Mouse (Mus musculus) erythroblast, adult 5-6 weeks (primary cell): Measurements from ENCODE around the gene Gm5737. TPM values are rescaled to one million over a fixed set of nuclear protein-coding genes. Genes with fewer than 3 reads are reported as not detected.

Source experiments
- ATAC-seq: replicated peaks from 2 replicates; pipeline ENCODE4 v1.8.0; 2016; ENCODE audit warnings: moderate number of reproducible peaks, mild to moderate bottlenecking, moderate TSS enrichment, inconsistent platforms; ENCODE audit not compliant: poor library complexity, low FRiP score, severe bottlenecking
- total RNA-seq, 2 experiments: library from RNA; stranded (forward) in 1 of 2; stranded (reverse) in 1 of 2; fragments of 150-400 nt in 1 of 2; fragments of 200-764, 138-1000 nt in 1 of 2; gene quantifications; 2 replicates each; pipeline versions ENCODE4 v1.2.3 to v1.2.4; 2015 to 2017; ENCODE audit warnings: low replicate concordance in 2 of 2

The Gm5737 gene
- total RNA-seq (2015; ENCODE audit: low replicate concordance) (not detected in 2 replicates), total RNA-seq (2017; ENCODE audit: low replicate concordance) (not detected in 2 replicates)

DNA sequence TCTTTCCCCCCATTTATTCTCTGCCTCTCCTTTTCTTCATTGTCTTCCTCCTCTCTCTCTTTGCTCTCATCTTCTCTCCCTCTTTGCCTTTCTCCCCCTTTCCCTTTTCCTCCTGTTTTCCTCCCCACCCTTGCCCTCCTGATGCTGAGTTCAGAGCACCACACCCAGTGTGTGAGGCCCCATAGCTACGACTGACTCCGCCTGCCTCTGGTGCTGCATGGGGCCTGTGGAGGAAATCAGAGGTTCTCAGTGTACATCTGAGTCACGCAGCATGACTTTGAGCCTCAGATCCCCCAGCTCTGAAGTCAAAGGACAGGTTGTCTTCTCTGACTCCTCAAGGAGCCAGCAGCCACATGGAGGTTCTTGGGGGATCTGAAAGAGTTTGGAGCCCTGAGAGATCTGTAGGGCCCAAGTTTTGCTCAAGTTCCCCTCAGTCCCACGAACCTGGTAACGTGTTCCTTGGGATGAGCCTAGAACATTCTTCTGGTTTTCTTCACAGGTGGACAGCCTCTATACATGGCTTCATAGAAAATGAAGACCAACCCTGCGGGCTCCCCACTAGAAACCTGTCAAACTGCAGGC is at the start of gene Gm5737:
Gm5737 (plus strand) TSS at position 532 of the 582 bp plus-strand sequence.
- no peak for ATAC-seq

DNA sequence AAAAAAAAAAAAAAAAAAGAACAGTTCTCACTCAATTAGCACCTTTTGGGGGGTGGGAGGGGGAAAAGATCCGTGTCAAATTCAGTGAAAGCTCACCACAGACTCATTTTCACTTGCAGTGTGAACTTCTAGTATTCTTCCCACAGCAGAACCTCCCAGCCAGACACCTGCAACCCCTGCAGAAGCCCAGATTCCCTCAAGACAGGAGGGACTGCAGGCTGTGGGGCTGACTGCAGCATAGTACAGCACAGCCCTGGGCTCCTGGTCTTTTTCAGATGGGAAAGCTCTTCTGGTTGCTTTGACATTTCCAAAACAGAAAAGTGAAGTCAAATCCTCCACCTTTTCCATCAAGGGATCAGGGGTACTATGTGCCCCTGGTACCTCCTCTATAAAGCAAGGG is 44.8 kb upstream of the Gm5737 start:
- no peak for ATAC-seq

DNA sequence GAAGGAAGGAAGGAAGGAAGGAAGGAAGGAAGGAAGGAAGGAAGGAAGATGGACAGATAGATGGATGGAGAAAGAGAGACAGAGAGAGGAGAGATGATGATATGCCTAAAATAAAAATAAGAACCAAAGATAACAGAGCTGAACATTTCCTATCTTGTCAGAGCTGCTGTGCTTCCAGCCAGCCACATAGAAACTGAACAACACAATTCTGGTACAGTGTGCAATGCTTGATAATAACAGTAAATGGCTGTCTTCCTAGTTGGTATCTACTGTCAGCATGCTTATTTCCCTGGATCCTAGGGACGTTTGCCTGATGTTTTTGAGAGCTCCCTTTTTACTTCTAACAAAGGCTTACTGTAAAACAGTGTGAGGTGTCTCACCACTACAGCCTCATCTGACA is 40.8 kb upstream of the Gm5737 start:
- no peak for ATAC-seq

DNA sequence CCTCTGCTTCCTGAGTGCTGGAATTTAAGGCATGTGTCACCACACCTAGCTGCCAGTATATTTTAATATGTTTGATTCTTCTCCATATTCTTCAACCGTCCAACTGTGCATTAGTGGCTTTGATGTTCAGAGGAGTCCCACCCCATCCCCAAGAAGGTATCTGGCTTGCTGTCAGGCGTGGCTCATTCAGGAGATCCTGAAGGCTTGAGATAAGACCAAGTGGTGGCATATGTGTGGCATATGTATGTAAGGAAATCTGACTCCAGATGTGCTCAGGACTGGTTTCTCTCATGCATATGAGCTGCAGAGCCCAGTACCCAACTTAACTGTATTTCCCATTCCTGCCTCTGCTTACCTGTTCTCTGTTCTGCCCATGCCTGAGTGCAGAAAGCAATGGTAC is 34.2 kb upstream of the Gm5737 start:
- ATAC-seq, result peak; percentile 81

DNA sequence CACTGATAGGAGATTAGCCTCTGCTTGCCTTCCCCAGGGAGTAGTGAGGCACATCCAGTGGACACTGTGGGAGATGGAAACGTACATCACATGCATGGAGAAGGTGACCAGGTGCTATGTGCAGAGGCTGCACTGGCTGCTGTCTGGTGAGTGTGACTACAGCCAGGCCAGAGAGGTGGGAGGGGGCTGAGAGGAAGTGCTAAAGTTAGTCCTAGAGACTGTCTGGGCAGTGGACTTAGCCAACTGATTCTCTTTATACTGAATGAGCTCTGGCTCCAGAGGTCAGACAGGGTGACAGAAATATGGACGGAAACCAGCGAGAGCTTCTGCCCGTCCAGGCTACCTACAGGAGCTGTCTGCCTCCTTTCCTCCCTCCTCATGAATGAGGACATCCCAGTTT is 16.6 kb upstream of the Gm5737 start:
- no peak for ATAC-seq

DNA sequence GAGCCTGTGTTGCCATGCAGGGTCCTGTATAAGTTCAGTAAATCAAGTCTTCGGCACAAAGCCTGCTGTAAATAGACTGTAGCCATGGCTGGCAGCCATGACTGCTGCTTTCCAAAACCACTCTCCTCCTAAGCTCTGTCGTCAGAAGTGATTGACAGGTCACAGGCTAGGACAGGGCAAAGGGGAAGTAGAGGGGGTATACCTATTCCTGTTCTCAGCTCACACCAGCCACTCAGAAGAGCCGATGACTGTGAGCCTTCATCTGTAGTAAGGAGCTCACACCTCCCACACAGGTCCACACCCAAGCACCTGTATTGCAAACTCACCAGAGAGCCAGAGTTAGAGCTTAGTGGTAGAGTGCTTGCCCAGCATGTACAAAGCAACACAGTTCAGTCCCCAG is 15.8 kb upstream of the Gm5737 start:
- ATAC-seq, result no peak

DNA sequence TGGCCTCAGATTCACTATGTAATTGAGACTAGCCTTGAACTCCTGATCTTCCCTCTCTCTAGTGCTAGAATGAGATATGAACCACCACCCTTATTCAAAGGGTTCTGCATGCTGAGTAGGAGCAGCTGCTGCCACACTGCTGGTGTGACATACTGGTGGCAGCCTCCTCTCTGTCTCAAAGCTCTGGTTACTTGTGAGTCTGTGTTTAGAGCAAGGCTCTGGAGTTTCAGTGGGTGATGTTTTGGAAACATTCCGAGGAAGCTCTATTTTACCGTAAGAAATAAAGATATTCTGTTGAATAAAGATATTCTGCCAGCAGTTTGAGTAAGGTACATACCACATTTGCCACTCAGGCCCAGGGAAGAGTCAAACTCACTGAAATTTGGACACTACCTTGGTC is 8.9 kb upstream of the Gm5737 start:
- no peak for ATAC-seq

DNA sequence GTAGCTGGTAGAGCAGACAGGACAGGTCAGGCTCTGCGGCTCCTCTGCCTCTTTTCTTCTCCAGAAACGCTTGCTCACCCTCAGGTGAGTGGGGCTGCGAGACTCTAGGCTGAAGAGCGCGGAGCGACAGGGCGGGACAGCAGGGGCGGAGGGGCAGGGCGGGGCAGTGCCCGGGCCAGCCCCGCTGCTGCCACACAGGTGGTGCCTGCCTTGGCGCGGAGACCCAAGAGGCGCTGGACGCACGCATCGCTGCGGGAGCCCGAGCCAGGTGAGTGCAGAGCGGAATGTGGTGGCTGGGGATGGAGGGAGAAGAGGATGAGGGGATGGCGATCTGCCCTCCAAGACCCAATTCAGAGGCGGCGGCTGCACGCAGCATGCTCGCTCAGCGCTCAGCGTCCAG is 2.5 kb upstream of the Gm5737 start:
- ATAC-seq, result no peak

DNA sequence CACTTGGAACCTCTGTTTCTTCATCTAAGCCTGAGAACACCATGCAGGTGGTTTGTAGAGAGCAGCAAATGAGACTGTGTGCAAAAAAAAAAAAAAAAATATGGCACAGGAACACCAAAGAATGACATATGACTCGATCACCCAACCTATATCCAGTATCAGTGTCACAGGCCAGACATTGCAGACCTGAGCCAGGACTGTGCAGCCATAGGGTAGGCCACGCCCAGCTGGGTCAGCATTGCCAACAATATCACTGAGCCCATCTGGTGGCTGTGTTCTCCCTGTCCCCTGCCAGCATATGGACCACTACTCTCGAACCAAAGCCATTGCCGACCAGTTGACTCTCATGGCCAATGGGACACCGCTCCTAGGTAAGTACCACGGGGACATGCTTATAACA is 5.4 kb downstream of the Gm5737 start:
- no peak for ATAC-seq

DNA sequence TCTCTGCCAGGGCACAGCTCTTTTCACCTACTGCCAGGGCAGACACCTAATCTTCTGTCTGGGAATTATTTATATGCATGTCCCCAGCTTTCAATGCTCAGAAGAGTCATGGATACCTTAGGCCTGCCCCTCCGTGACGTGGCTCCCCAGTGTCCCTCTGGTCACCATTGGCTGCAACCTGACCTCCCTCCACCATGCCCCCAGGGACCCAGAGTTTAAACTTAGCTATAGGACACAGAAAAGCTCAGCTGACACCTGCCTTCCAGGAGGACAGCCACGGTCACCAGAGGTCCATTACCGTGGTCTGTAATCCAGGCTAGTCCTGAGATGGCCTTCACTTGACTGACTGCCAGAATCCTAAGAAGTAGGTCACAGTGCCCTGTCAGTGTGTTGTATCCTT is 7.2 kb downstream of the Gm5737 start:
- ATAC-seq, result no peak

DNA sequence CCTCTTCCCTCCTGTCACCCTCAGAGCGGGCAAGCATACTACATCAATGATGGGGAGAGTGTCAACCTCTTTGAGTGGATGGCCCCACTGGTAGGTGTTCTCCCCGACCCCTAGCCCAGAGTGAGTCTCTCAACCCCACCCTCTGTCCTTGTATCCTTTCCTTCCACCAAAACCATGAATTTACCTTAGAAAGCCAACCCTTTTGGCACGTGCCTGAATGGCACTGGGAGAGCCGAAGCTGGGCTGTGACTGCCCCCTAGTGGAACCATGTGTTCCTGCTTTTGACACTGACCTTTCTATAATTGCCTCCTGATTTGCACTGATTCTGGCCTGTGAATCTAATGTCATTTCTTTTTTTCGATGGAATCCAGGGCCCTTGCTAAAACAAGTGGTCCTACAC is 11.1 kb downstream of the Gm5737 start:
- ATAC-seq, result peak; percentile 78

DNA sequence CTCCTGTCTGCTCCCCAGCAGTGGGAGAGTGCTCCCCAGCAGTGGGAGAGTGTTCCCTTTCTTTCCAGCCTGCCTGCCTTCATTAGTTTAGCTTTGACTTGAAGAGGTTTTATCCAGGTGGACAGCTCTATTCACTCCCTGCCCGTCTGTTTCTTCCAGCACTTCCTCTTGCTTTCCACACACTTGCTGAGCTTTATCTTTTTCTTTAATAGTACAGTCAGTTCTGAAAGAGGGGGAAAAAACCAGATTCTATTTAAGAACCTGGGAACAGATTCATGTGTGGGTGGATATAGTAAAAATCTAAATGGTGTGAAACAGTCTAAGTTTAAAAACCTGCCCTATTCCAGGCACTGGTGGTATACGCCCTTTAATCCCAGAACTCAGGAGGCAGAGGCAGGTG is 12.9 kb downstream of the Gm5737 start:
- ATAC-seq, result no peak

DNA sequence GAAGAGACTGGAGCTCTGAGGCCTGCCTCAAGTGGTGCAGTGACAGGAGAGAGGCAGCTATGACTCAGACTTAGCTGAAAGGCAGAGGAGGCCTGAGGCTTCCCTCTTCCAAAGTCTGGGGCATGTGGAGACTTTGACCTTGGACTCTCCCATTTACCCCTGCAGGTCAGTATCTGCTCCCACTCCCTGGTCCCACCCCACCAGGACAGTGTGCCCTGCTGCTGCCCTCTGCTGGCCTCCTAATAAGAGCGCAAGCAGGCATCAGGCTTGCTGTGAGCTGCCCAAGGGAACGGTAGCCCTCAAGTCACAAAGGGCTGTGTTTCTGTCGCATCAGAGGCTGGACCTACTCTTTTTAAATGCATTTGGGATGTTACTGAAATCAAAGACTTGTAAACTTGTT is 14.2 kb downstream of the Gm5737 start:
- no peak for ATAC-seq

DNA sequence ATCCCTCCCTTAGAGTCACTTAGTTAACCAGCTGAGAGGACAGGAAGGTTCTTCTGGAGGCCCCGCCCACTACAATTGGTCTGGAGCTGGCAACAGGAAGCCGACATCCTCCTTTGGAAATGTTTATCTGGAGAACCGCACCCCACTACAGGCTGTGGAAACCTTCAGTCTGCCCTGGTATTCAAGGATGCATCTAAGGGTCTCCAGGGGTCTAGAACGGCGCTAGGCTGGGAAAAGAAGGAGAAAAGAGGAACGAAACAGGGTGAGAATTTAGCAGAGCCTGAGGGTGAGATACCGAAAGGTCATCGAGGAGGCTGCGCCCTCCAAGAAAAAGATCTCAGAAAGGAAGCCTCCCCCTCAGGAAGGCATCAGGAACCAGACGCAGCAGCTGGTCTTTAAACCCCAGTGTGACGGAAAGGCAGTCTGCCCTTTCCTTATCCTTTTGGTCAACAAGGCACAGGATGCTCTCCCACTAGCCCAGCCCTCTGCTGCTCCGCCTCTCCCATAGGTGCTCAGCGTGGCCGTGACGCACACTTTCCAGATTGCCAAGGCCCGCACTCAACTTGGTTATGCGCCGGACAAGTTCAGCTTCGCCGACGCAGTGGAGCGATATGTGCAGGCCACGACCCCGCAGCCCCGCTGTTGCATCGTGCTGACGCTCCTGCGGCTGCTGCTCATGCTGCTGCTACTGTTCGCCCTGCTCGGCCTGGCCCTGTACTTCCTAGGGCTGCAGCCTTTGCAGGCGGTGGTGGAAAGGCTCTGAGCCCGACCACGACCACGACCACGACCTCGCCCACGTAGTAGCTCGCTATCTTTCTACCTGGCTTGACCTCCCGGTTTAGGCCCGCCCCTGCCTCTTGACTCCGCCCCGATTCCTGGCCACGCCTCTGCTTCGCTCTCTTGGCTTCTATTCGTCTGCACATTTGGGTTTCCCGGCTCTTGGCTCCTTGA is 18.5 kb downstream of the Gm5737 start:
- peak; percentile 50 for ATAC-seq

DNA sequence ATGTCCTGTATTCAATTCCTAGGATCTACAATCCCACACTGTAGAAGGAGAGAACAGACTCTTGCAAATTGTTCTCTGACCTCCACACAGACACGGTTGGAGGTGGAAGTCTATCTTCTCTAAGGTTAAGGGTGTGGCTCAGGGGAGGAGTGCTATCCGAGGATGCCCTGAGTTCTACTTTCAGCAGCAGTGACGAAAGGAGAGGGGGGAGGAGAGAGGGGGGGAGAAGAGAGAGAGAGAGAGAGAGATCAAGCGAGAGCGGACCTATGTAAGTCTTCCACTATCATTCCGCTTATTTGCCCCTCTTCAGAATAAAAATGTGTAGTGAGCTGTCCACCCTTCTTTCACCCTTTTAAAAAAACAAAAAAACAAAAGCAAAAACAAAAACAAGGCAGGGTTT is 22.3 kb downstream of the Gm5737 start:
- ATAC-seq, result peak; percentile 26; the same call in 1 of the 2 replicates

DNA sequence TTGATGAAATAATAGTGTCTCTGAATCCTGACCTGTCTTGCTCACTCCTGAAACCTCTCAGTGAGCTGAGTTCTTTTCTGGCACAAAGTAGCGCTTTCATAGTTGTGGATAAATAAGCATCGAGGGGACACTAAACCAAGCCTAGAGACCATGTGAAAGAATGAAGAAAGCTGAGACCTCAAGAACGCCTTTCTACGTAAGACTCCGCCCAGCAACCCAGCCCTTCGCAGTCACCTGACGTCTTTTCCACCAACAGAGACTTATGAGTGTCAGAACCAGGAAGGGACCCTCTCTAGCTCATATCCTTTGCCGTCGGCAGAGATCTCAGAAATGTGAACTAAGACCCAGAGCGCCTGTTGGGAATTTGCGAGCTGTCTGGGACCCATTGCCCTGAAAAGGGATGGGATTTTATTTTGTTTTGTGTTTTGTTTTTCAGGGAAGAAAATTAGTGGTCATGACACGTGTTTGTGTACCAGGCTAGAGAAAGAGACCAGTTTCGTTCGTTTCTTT is 22.8 kb downstream of the Gm5737 start:
- ATAC-seq, result peak; percentile 72

DNA sequence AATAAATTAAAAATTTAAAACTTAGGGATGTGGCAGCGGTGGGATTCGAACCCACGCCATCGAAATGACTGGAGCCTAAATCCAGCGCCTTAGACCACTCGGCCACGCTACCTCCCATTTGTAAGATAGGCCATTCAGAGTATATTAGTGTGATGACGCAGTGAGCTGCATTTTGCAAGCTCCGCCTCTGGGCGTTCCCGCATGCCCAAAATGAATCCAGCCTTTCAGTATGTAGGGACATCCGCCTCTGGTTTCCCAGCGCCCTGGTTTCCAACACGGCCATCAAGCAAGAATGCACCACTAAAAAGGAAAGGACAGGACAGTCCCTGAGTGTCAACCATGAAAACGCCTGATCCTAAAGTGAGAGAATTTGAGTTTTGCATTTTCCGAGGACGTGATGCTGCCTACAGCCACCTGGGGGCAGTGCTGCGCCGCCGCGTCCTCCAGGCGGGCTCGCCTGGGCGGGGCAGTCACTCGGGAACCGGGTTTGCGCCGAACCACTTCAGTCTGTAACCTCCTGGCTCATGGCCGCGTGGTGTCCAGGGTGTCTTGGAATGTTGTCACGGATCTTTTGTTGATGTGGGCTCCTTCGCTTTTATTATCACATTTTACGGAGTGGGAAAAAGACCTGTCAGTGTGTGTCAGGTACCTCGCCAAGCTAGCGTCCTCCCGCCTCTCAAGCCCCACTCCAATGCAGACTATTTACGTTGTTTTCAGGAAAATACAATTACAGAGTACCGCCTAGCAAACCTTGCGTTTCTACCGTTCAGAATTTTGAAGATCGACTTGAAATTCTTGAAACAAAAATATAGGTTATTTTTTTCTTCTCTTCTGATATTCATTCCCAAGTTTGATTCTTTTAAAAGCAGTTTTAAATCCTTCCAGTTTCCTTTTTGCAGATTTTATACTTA is 23.5 kb downstream of the Gm5737 start:
- ATAC-seq, result peak; percentile 77

DNA sequence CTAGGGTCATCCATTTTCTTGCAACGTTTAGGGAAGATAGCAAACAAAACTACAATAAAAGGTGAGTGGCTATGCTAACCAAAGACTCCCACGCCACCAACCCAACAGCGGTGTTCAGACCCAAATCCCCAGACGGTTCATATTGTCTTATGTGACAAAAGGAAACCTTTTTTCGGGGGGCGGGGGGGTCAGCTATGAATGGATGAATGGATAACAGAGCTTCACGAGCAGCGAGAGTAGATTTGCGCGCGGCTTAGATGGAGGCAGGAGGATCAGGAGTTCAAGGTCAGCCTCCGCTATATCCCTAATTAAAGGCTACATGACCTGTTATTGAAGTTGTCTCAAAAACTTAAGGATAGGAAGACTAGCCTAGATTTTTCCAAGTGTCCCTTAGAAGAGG is 24.2 kb downstream of the Gm5737 start:
- no peak for ATAC-seq

DNA sequence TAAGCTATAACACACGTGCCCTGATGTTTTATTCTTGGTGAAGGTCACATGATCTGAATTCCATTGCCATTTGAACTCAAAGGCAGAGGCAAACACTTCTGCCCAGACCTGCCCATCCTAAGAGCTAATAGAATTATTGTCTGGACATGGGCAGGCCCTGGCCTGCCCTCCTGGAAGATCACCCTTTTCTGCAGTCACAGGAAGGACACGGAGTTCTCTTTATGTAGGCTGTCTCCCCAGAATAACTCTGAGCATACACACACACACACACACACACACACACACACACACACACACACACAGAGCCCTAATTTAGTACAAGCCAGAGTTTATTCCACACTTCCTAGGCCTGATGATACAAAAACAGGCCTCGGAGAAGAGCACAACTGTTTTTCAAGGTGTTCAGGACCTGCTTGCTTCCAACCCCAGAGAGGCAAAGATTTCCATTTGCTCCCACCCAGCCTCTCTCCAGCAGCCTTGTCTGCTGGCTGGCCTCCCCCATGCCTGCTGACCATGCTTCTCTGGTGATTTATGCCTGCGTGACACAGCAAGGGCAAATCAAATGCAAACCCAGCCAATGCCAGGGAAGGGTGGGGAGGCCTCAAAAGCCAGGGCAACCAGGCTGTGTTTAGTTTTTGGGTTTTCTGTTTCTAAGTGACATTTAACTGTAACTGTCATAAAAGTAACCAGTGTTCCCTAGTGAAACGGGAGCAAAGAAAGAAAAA is 26.4 kb downstream of the Gm5737 start:
- ATAC-seq, result no peak
